Mouse (Mus musculus): ENCODE measurements at regions not wholly inside any gene's neighbourhood (a gene's known extent, or its start where the extent isn't known, plus 50 kb on each side); places are given as distances from the start of the nearest gene placed in this dataset.

DNA sequence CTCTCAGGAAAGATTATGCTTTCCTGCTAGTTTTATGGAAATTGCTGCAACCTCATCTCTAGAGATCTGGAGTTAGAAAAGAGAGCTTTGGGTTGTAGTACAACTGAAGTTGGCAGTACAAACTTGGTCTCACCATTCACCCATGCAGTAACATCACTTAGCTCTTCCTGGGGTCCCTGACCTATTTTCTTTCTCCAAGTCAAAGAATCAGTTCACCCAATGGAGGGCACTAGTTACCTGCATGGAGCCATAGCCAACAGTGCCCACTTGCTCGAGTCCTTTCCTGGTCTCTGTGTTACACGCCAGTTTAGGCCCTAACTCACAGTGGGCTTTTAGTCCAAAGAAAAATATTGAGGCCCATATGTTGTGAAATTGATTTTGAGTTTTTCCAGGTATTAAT lies 435.9 kb upstream of the Cited2 start:
- DNase-seq: no peak

DNA sequence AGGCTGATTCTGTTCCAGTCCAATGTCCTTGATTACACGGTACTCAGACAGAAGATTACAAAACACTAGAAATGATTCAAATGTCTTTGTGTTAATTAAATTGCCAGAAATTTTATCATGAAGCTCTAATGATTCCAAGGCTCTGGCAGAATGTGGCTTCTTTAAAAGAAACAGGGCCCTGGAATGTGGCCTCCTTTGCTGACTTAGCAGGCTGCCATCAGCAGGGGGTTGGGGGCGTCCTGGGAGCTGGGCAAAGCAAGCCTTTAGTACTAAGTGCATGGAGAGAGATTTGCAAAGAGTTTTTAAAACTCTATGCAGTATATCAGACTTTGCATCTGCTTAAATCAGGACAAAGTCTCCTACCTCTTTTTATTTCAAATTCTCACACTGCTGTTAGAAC lies 434.8 kb upstream of the Cited2 start:
- no peak for DNase-seq

DNA sequence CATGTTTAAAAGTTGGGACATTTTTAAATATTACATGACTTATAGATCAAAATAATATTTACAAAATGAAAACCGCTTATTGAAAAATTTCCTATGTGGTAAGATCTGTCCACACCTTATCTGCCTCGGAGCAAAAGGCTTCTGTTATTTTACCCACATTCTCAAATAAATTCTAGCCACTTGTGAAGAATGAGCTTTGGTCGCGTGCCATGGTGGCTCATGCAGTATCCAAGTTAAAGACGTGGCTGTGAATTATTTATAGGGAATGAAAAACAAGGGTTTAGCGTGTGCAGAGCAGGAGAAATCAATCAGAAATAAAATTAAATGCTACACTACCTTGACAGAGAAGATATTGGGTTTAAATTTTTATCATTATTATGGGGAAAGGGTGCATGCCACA lies 430.7 kb upstream of the Cited2 start:
- DNase-seq: no peak

DNA sequence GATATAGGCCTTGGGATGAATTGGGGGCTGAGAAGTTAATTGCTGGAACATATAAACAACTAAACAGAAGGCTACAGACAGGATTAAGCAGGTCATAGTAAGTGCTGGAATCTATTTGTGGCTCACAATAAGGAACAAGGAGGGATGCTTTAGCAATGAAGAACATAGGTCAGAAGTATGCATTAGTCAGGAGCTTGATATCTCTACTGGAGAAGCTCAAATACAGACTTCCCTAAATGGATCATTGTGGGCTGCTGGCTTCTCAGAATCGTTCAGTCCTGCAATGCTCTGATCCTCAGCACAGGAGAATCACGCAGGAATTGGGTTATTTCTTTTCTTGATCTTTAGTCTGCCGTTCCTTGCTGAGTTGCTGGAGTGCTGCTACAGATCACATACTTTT lies 428.6 kb upstream of the Cited2 start:
- DNase-seq: no peak

DNA sequence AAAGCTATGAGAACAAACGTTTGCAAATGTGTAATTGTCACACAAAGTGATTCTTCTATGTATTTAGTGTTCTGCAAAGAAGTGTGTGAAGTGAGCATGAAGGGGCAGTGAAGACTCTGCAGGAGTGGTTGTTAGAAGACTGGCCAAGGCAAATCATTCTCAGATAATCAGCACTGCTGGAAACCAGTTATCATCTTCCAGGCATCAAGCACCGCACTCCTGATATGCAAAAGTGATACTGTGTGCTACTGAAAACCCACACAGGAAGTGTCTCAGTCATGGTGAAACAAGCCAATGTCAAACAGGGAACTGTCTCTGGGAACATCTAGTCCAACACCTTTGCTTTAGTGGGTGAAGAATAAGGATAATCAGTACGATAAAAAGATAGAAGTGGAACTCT lies 427.9 kb upstream of the Cited2 start:
- no peak for DNase-seq

DNA sequence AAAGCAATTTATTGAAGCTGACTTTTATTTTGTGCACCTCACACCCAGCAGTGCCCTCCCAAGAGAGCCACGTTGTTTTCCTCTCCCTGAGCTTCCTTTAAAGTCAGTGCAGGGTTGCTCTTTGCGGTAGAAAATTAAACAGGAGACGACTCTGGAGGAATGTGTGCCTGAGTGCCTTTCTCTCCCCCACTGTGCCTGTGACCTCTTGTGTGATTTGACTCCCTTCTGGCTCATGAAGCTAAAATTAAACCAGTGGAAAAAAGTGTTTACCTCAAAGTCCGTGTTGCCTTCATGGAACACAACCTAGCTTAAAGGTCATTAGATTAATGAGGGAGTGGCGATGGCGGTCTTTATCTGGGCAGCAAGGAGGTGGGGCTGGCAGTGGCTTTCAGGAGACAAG lies 423.4 kb upstream of the Cited2 start:
- DNase-seq: no peak

DNA sequence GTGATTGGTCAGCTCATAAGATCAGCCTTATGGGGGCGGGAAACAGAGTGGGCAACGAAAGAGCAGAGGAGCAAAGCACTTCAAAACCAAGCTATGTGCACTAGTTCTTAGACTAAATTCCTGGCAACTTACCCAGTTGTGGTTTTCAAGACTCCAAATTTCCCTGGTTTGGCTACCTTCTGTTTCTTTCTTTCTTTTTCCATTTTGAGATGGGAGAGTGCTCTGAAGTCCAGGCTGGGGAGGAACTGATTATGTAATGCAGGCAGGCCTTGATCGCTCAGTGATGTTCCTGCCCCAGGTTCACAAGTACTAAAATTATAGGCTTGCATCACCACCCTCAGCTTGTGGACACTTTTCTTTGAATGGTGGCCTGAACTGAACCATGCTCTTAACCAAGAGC lies 396.3 kb upstream of the Cited2 start:
- no peak for DNase-seq

DNA sequence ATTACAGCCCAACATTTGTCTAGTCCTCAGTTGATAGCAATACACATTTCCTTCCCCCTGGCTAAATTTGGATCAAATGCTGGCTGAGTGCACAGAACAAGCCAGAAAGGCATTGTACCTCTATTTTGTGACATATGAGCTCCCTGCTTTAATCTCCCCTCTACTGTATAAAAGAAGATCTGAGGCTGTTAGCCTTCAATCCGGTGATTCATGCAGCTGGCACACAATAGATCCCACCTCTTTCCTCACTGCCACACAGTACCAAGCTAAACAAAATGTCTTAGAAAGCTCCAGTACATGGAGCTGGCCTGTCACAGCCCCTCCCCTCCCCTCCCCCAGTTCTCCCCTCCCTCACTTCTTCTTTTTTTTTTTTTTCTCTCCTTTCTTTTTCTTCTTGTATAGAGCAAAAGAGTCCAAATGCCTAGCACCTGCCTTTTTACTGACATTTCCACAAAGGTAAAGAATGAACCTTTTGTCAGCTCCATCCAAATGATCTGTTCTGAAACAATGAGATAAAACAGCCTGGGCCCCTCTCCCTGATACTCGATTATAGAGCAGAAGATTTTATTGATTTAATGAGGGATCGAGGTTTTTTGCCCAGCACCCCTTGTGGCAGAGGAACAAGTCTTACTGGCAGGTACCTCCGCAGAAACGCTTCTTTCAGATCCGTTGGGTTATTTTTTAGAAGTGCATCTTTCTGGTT lies 392.0 kb upstream of the Cited2 start:
- peak; percentile 28 to 30 for DNase-seq

DNA sequence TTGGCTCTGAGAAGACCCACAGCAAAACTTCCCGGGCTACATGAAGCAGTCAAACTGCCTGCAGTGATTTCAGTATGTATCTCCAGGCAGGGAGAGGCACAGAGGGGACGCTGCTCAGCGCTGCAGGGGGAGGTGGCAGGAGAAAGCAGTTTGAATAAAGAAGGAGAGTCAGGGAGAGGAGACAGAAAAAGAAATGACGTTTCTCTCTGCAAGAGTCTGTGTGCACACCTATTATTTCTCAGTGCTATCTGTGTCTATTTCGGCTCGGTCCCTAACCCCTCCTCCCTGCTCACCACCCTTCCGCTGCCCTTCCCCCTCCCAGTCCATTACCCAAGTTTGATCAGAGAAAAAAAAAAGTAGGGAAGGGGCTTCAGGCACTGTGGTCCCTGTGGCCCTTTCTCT lies 391.4 kb upstream of the Cited2 start:
- DNase-seq: peak; percentile 43 to 53

DNA sequence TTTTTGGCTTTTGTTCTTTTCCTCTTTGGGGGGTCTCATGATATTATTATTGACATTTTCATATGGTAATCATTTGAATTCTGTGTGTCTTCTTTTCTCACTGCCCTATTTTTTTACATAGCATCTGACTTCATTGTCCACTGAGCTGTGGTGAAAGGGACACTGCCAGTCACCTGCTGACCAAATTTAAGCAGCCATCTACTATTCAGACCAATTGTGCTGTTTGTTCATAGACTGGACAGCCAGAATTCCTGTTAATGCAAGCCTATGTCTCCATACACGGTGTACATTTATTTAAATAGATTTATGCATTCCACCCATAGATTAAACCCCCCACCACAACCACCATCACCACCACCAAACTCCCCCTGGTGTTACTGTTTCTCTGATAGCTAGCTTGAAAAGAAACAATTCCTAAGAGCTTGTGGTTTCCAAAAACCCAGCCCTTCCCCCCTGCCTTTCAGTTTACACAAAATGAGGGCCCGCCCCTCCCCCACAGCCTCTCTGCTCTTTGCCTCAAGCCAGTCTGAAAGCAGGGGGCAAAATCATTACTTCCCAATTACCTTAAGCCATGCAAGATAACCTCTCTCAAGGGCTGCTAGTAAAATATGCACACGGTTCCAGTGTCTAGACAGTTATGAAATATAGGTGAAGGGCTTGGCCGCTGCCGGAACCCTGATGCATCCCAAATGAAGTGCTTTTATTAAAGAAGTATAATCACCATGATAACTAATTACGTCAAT lies 390.8 kb upstream of the Cited2 start:
- DNase-seq: peak; percentile 28 to 31

DNA sequence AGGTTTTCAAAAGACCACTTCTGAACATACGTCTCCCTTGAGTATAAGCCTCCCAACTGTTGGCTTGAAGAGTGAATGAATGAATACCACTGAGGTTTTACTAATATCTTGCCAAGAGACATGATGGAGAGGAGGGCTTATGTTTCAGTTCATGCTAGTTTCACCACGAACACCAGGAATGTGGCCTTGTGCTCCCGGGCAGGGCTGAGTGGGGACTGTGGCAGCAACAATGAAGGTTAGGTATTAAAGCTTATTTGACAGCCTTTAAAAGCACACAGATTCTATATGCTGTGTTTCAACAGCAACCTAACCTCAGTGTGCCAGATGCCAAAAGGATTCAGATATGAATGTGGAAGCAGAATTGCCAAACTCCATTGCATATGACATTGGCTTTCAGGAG lies 390.0 kb upstream of the Cited2 start:
- DNase-seq: no peak

DNA sequence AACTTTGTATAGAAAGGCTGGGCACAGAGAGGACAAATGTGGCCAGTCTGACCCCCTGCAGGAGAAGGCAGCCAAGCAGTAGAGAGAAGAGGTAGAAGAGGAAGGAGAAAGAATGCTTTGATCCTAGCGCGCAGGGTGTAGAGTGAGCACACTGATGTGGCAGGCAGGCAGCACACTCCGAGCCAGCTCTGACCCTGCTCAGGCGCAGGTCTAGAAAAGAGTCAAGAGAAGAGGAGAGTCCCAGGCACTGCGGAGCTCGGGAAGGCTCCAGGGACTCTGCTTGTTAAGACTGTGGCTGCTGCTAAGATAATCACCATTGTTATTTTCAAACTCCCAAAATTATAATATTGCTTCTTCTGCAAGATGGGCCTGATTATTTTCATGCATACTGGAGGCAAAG lies 389.3 kb upstream of the Cited2 start:
- no peak for DNase-seq

DNA sequence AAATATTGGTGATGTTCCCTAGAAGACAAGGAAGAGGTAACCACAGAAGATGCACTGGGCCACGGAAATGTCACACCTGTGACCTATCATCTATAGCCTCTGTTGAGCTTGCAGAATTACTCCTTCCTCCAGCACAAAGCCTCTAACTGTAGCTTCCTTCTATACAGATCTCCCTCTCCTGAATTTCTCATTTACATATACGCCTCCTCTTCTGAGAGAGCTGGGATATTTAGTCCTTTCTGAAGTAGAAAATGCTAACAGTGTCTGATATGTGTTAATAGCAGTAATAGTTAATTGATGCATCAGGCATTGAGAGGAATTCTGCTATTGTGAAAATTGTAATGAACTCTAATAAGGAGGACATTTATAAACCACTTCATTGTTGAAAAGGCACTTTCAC lies 385.8 kb upstream of the Cited2 start:
- no peak for DNase-seq

DNA sequence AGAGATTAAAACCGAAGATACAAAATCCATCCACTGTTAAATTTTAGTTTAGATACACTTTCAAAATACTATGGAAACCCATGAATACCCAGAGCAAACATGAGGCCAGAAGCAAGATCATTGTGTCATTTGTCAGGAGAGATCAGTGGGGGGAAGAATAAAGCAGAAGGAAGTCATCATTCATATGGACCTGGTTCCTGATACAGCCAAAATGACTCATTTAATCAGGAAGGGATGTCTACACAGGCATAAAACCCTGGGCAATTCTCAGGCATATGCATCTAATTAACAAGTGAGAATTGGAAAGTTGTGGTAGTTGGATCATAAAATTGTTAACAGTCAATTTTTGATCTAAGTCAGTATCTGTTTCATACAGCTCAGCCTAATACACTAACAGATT lies 379.2 kb upstream of the Cited2 start:
- no peak for DNase-seq

DNA sequence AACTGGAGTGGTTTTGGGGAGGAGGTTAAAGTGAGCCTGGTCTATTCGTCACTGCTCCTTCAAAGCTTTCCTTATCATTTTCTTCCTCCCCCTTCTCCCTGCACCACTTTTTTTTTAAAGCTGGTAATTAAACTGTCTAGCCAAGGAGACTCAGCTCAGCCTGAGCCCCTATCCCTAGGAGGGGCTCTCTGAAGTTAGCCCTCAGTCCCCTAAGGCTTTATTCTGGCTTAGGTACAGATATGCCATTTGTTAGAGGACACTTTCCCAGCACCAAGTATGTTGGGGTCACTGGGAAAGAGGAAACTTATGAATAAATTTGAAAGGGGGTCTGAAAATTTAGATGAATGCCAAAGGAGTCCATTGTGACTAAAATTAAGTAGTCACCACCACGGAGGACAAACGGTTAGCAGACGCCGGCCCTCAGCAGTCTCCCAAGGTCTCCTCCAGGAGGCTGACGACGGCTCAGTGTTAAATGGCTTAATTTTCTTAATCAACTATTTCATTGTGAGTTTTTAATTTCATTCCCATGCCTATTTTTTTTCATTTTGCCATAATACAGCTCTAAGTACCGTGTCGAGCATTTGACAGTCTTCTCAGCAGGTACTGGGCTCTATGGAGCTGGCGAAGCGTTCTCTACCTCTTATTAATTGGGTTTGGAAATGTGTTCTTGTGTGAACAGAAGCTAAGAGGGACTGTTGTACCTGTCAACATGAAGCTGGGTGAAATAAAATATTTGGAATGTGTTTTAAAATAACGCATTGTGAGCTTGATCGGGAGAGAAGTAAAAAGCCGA lies 370.6 kb upstream of the Cited2 start:
- no peak for DNase-seq

DNA sequence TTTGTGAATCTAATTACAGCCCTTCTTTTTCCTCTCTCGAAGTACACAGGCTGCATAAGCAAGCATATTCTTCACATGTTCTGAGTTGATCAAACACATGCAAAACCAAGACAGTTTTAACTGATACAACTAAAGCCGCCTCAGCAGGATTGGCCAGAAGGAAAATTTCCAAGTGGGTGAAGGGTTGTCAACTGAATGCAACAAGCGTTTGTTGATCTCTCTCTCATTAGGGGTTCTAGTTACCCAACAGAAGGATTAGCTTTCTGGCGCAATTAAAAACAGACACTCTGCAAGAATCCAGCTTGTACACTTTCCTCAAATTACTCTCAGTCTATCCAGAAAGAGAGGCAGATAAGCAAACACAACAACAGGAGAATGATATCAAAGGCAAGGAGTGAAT lies 367.5 kb upstream of the Cited2 start:
- DNase-seq: no peak

DNA sequence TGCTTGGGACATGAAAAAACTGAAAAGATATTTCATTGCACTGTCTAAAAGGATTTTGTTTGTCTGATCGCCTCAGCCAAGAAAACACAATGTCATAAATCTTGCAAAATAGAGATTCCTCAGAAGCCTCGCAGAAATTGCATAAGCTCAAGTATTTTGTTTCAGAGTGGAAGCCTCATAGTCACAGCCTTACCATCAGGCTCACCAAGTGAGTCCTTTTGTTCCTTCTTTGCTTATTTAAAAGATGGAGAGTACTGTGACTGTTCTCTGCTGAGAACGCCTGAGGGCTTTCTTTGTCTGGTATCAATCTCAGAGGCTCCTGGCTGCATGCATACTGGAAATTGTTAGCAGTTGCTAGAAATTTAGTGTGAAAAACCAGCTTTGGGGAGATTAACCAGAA lies 367.0 kb upstream of the Cited2 start:
- no peak for DNase-seq

DNA sequence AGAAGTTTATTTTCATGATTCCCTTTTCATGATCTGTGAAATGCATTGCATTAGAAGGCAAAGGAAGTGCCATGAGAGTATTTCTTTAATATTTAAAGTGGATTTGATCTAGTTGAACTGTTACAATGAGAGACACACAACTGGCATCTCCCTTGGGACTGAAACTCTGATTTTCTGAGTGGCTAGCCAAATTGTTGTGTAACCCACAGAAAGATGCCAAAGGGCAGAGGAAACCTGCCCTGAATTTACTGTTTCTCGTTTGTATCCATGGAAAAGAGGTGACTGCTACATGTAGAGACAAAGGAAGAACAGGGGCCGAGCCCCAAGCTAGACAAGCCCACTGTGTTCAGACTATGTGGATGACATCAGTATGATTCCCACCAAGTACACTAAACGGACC lies 360.4 kb upstream of the Cited2 start:
- no peak for DNase-seq

DNA sequence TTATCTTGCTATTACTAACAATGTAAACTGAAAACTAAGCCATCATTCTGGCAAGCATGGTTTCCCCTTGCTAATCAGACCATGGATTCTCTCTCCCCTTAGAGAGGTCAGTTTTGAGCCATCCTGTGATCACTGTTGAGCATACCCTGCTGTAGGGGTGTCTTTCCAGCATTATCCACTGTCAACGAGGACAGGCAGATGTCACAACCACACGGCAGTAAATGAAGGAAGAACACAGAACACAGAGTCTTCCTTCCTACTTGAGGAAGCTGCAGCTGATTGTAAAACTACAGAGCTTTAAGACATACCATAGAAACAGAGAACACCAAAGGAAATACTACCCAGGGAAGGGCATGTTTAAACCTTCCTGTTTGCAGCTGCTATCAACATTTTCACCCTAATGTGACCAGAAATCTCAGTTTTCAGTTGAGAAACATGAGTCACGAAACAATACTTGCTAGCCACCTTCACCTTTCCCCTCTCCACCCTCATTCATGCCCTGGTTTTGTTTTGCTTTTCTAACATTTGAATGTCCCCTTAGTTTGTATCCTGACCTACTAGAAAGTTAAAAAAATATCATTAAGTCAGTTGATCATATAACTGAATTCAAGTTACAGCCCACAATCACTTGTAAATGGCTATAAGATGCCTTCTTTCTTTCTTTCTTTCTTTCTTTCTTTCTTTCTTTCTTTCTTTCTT lies 356.8 kb upstream of the Cited2 start:
- no peak for DNase-seq

DNA sequence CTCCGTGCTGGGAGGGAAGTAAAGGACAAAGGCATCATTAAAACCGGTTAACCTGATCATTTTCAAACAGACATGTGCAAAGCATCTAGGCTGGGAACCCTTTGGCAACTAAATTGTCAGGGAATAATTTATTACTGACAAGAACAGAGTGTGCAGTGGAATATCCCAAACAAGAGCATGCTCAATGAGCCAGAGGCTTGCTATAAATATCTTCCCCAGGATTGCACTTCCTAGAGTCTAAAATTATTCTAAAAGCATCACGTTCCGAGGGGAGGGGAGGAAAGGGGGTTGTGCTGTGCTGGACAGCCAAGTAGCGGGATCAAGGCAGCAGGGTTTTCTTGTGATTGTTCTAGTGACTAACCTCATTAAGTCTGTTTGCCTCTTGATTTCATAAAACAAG lies 356.0 kb upstream of the Cited2 start:
- DNase-seq: peak; percentile 22 to 32

DNA sequence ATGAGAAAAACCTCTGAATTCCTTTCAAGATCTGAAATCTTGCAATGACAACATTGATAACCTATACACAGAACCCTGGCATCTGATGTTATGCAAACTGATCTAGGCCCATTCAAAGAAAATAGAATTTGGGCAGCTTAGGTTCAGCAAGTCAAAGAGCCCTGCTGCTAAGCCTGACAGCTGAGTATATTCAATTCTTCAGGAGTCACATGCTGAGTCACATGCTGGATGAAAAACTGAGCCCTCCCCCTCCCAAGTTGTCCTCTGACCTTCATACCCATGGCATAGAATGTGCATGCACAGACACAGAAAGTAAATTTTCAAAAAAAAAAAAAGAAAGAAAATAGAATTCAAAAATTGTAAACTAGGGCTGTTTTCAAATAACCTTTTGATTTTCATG lies 355.6 kb upstream of the Cited2 start:
- DNase-seq: peak in 1 of 2 experiments; percentile 16

DNA sequence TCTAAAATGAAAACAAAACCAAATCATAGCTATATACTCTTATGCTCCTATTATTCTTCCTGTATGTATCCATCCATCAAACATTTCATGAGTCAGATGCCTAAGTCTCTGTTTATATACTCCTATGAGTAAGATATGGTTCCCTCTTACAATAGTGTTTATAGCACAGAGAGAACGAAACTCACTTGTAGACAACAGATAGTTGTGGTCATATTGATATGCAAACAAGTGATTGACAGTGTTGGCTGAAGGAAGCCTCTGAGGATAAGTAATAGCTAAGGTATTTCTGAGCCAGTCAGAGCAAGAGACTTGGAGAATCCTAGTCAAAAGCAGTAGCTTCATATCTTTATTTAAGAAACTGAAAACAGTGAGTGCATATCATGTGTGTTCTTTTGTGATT lies 354.4 kb upstream of the Cited2 start:
- DNase-seq: no peak

DNA sequence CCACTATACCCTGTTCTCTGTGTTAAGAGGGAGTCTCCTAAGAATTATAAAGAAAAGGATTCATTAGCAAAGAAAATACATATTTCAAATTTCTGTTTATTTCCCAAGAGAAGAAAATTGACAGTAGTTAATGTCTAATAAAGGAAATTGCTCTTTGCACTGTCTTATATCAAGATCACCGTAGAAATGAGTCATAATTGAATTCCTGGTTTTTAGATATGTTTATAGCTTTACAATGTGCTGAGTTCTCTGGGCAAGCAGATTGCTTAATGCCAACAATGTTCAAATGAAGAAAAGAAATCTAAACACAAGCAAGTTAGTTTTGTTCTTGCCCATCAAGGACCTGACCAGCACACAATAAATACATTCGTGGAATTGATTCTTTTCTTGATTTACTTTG lies 350.1 kb upstream of the Cited2 start:
- DNase-seq: no peak
